16 mouse cellular contexts compared by ENCODE assay signal in genomic region chr5:63891912-63892311, GRCm38 (mm10).
A peak's percentile ranks its signal among the peaks of the same experiment; 100 is the strongest.
DNase-seq lines count a peak whose midpoint lies in the region; ATAC-seq and TF ChIP-seq lines count a peak whose summit lies in the region.
"Had no signal": no experiment of that assay in that cellular context is flagged by ENCODE, and none has a peak within 500 bp of the region (broad histone marks: within the 10 kb centered on the region; RNA-seq: fewer than 3 reads in every experiment).

No protein-coding gene starts in this region.

- no peaks in the 10 kb centered on the region for H3K9me3 ChIP-seq in liver, embryonic 15.5 days (replicated peaks)
- H3K9me3 ChIP-seq in stomach, embryonic 16.5 days (replicated peaks; ENCODE audit: control insufficient read depth, low read length) = no peaks in the 10 kb centered on the region
- H3K9me3 ChIP-seq: embryonic facial prominence, embryonic 10.5 days; forebrain, embryonic 12.5 days; limb, embryonic 13.5 days had no signal

- no peak overlapping the region for H3K4me2 ChIP-seq in liver, embryonic 15.5 days
- no peak overlapping the region for H3K4me2 ChIP-seq in stomach, embryonic 16.5 days (ENCODE audit: low read depth, low read length)
- H3K4me2 ChIP-seq: forebrain, embryonic 12.5 days; hindbrain, embryonic 12.5 days; limb, embryonic 13.5 days had no signal

- 30% methylated on average over 6 of the region's 6 CpGs for WGBS in liver, adult 2 months
- WGBS in liver, embryonic 15.5 days (ENCODE audit: insufficient replicate concordance) = 64% methylated on average over 6 of the region's 6 CpGs
- 47% methylated on average over 6 of the region's 6 CpGs for WGBS in stomach, embryonic 16.5 days

- peak; percentile 57 for ATAC-seq in liver, embryonic 15.5 days (ENCODE audit: insufficient read depth)
- ATAC-seq in stomach, embryonic 16.5 days (ENCODE audit: insufficient read depth, low FRiP score) = peak; percentile 79; the same call in 1 of the 2 replicates
- ATAC-seq: inflammation-experienced regulatory T-cells, adult 6 months had no signal

- no peak for TF ChIP-seq CTCF in liver, adult 2 months (IDR thresholded peaks at IDR 0.05; ENCODE audit: low read depth, low read length)

- peaks cover 18% of the 10 kb centered on the region for H3K4me1 ChIP-seq in liver, adult 2 months (ENCODE audit: control insufficient read depth, insufficient read depth, low read length)
- H3K4me1 ChIP-seq in liver, embryonic 15.5 days (replicated peaks) = peaks cover 9% of the 10 kb centered on the region
- H3K4me1 ChIP-seq in stomach, embryonic 16.5 days (ENCODE audit: control insufficient read depth, insufficient read depth, low read length) = peaks cover 11% of the 10 kb centered on the region
- H3K4me1 ChIP-seq: embryonic facial prominence, embryonic 10.5 days; forebrain, embryonic 12.5 days; hindbrain, embryonic 12.5 days; limb, embryonic 13.5 days; megakaryocyte, embryonic 14.5 days had no signal

- no peak overlapping the region; the same call in 1 of the 2 replicates for H3K27ac ChIP-seq in liver, adult 2 months (replicated peaks; ENCODE audit: insufficient read depth, low read depth, low read length)
- no peak overlapping the region for H3K27ac ChIP-seq in liver, embryonic 15.5 days (replicated peaks)
- peak overlapping the region; percentile 76 for H3K27ac ChIP-seq in stomach, embryonic 16.5 days (ENCODE audit: low read length)
- H3K27ac ChIP-seq: embryonic facial prominence, embryonic 10.5 days; forebrain, embryonic 12.5 days; hindbrain, embryonic 12.5 days; limb, embryonic 13.5 days had no signal

- no peak for TF ChIP-seq POLR2A in liver, adult 2 months (IDR thresholded peaks at IDR 0.05; ENCODE audit: extremely low read depth, insufficient read depth, low read length)

- H3K36me3 ChIP-seq in liver, adult 2 months (ENCODE audit: control insufficient read depth, insufficient read depth, low read length) = no peaks in the 10 kb centered on the region; the same call in 1 of the 2 replicates
- no peaks in the 10 kb centered on the region for H3K36me3 ChIP-seq in liver, embryonic 15.5 days (replicated peaks)
- no peaks in the 10 kb centered on the region; the same call in 1 of the 2 replicates for H3K36me3 ChIP-seq in stomach, embryonic 16.5 days (ENCODE audit: control insufficient read depth, insufficient read depth, low read length)
- H3K36me3 ChIP-seq: embryonic facial prominence, embryonic 10.5 days; forebrain, embryonic 12.5 days; hindbrain, embryonic 12.5 days; limb, embryonic 13.5 days had no signal

- H3K4me3 ChIP-seq in liver, adult 2 months (ENCODE audit: insufficient read depth, low read depth, low read length) = no peak overlapping the region
- no peak overlapping the region for H3K4me3 ChIP-seq in liver, embryonic 15.5 days (replicated peaks)
- no peak overlapping the region for H3K4me3 ChIP-seq in stomach, embryonic 16.5 days (replicated peaks; ENCODE audit: low read length)
- H3K4me3 ChIP-seq: embryonic facial prominence, embryonic 10.5 days; forebrain, embryonic 12.5 days; hindbrain, embryonic 12.5 days; limb, embryonic 13.5 days; megakaryocyte, embryonic 14.5 days had no signal

- H3K27me3 ChIP-seq in liver, adult 2 months (ENCODE audit: control insufficient read depth, insufficient read depth, low read length) = no peaks in the 10 kb centered on the region
- no peaks in the 10 kb centered on the region for H3K27me3 ChIP-seq in liver, embryonic 15.5 days
- H3K27me3 ChIP-seq in stomach, embryonic 16.5 days (ENCODE audit: control insufficient read depth, insufficient read depth, low read length) = no peaks in the 10 kb centered on the region
- H3K27me3 ChIP-seq: forebrain, embryonic 12.5 days; hindbrain, embryonic 12.5 days; limb, embryonic 13.5 days had no signal

- peak; percentile 15 to 46 for DNase-seq in lung, adult 18-20 months
- no peak for DNase-seq in lung, postnatal 10 days
- peak; percentile 80 for DNase-seq in liver, adult 2 months (ENCODE audit: extremely low read depth, low read depth, low spot score)
- no peak for DNase-seq in right cerebral cortex, adult 2 months (ENCODE audit: low spot score in 2 of 2)
- no peak for DNase-seq in gastrocnemius, adult 18-20 months (ENCODE audit: low spot score)
- DNase-seq: cerebellum, adult 8-10 months; gastrocnemius, postnatal 14 days; midbrain, embryonic 14.5 days had no signal

- no peaks in the 10 kb centered on the region; the same call in 1 of the 2 replicates for H3K79me2 ChIP-seq in liver, adult 2 months (ENCODE audit: control insufficient read depth, insufficient read depth, low read length)

- H3K9ac ChIP-seq in liver, adult 2 months (ENCODE audit: low read depth, low read length) = no peak overlapping the region
- H3K9ac ChIP-seq in liver, embryonic 15.5 days = no peak overlapping the region
- no peak overlapping the region for H3K9ac ChIP-seq in stomach, embryonic 16.5 days (ENCODE audit: low read length)
- H3K9ac ChIP-seq: forebrain, embryonic 12.5 days; hindbrain, embryonic 12.5 days; limb, embryonic 13.5 days had no signal

Comparison
In these comparisons a context has a peak if more than half of its experiments do, and no peak if none do; other contexts are left out.
1. DNase-seq: peak in lung, adult 18-20 months (2 of 2) and liver, adult 2 months (single experiment); none in lung, postnatal 10 days (single experiment), right cerebral cortex, adult 2 months (0 of 2) and gastrocnemius, adult 18-20 months (single experiment).